Mouse (Mus musculus) hematopoietic stem cell, adult 5-6 weeks (primary cell): ENCODE measurements at regions not wholly inside any gene's neighbourhood (a gene's known extent, or its start where the extent isn't known, plus 50 kb on each side); places are given as distances from the start of the nearest gene placed in this dataset.

Source experiments
- ATAC-seq, 2 experiments: fragments of 125-278 bp in 1 of 2; replicated peaks in 1 of 2; 2 replicates each; pipeline ENCODE4 v1.8.0; 2016 to 2017; ENCODE audit warnings: inconsistent platforms in 2 of 2, mild to moderate bottlenecking in 2 of 2, moderate number of reproducible peaks in 2 of 2, low read depth in 1 of 2, moderate TSS enrichment in 1 of 2; ENCODE audit not compliant: low FRiP score in 2 of 2, poor library complexity in 2 of 2, severe bottlenecking in 2 of 2, insufficient read depth in 1 of 2, low TSS enrichment in 1 of 2

DNA sequence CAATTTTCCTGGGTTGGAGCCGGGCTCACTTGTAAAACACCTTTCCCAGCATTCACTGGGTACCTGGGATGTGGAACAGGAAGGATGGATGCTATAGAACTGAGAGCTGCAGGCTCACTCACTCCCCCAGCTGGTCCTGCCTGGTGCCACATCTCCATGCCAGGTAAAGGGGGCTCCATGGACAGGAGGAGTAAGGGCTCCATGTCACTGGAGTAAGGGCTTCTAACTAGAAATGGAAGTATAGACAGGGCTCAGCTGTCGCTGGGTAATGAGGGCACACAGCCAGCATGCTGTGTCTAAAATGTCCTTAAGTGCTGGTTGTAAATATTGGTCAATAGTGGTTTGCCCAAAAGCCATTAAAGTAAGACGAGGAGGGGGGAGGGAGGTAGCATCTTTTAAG lies 99.4 kb upstream of the Gpr12 start:
- ATAC-seq: no peak

DNA sequence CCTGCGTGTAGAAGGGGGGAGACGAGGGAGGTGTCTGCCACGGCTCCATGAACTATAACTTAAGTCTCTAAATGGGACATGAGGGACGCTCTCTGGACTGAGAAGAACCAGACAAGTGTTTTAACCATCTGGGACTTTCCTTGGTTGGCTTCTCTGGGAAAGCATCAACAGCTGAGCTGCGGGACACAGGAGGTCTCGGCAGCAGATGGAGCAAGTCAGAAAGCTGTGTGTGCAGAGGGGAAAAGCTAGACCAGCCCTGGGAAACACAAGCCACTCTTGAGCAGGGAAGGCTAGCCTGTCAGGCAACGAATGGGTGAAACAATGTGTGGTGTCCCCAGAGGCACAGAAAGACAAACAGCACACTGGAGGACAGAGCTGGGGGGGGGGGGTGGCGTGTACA lies 98.5 kb upstream of the Gpr12 start:
- ATAC-seq: no peak

DNA sequence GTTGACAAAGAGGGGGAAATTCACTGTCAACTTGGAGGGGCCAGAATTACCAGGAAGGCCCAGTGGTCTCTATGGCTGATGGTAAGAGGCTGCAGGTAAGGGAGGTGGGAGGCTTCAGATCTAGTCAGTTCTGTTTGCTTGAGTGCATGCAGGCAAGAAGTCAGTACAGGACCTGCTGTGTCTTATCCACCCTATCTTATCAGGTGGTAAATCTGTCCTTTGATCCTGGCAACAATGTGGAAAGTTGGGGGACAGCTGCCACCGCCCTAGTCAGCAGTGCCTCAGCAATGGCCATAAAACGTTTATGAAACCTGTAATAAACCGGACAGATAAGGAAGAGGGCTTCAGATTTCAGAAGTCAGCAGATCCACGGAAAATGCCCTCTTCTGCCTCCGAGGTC lies 97.9 kb upstream of the Gpr12 start:
- ATAC-seq: no peak

DNA sequence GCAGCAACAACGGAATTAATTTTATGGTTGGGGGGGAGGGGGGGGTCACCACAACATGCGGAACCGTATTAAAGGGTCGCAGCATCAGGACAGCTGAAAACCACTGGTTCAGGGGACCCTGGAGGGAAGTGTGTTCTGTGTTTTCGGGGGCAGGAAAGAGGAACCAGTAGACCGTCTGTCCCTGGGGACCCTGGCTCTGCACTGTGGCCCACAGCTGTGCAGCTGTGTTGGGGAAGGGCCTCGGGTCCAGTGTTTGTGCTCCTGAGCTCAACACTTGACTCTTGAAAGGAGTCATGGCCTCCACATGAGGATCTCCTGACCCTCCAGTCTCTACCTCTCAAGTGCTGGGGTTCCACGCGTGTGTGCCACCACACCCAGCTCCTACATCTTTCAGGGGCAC lies 96.5 kb upstream of the Gpr12 start:
- ATAC-seq: peak; percentile 67 to 73

DNA sequence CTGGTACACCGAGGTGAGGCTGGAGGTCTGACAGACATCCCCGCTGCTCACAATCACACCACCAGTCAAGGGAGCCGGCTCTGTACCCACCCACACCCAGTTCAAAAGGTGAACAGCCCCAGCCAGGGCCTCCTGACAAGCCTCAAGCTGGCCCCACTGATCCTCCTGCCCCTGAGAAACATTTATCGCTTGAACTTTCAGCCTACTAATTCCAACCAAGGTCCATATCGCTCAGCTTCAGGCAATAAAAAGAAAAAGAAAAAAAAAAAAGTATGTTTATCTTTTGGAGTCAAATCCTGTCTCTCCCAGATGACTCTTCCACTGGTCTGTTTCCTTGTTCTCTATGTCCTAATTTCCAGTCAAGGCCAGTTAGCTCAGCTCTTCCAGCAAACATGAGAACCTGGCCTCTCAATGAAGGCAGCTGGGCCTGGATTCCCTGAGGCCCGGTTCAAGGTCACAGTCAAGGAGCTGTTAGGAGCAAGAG lies 94.2 kb upstream of the Gpr12 start:
- no peak for ATAC-seq

DNA sequence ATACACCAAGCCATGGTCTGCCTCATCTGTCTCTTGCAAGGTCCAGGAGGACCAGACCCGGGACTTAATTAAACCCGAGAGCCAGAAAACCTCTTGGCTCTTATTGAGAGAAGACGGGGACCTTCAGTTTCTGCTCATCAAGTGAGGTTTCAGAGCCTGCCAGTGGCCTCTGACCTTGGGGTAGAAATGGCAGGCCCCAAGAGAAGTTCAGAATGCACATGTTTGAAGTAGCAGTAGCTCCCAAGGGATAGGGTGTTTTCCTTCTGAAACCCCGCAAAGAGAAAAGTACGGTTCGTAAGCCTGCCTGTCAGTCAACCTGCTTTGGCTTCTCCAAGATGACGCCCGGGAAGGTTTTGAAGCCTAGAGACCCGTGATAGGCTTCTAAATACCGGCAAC lies 93.7 kb upstream of the Gpr12 start:
- no peak for ATAC-seq

DNA sequence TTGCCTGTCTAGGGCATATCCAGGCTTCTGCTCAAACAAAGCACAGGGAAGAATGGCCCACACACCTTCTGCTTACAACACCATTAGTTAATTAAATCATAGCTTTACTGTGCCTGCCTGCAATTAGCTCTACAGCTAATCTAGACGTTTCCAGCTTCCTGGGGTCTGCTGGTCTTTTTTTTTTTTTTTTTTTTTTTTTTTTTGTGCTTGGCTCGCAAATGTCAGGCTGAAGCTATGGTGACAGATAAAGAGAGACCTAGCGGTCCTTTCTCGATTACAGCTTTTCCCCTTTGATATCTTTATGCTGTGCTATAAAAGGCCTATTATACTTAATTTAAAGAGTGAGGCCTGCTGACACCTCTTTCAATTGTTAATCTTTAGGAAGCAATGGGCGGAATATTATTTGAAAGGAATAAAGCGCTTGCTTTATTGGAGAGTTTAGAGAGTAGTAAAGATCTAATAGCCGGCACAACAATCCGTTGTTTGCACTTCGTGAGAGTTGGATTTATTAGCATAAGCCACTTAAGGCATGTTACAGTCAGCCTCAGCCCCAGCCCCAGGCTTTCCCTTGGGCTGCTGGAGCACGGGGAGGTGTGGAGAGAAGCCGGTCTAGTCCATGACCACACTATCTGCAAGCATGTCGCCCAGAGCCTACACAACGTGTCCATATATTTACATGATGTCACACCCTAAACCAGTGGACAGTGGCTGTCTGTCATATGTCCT lies 93.2 kb upstream of the Gpr12 start:
- ATAC-seq: no peak

DNA sequence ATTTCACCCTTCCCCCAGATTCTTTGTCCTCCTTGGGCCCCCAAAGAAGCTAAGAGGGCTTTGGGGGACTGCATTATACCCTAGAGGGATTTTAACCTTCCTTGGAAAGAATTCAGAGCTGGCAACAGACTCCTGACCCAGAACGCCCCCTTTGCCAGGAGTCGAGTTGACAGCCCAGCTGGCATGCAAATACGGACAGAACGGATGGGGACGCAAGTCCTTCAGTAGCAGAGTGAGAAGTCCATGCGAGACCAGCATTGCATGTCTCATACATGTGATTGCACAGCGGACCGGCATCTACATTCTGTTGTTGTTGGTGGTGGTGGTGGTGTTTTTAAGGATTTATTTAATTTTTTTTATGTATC lies 92.1 kb upstream of the Gpr12 start:
- ATAC-seq: no peak

DNA sequence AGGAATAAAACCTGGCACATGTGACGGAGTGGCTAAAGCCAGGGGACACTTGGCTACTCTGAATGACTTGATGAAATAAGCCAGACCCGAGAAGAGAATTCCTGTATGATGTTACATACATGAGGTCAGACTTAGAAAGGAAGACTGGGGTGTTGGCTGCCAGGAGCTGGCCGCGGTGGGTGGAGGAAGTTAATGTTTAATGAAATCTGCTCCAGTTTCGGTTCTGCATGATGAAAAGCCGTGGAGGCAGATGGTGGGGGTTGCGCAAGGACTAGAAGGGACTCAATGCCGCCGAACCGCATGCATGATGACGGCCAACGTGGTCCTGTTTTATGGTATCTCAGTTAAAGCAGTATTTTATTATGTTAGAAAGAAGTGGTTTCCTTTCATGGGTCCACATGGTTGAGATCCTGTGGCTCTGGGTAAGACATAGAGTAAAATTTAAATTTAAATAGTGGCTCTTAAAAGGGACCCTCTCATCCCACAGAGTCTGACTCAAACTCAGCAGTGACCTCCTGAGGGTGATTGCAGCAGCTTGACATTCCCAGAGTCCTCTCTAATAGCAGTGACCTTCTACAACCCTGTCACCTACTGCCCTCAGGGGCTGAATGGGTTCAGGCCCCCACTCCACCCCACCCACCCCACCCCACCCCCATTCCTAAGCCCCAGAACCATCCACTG lies 91.6 kb upstream of the Gpr12 start:
- ATAC-seq: peak; percentile 69 to 80

DNA sequence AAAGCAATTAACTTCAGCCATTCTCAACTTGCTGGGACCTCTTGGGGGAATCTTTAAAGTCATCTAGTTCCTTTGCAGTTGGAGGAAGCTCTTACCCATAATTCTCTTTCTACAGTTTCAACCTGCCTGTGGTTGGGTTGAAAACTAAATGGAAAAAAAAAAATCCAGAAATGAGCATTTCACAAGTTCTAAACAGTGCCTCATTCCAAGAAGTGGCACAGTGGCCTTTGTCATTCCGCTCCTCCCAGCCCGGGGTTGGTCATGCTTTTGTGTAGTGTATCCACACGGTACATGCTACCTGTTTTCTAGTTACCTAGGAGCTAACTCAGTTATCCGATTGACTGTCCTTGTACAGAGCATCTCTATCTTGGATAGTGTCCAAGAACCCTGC lies 90.8 kb upstream of the Gpr12 start:
- ATAC-seq: no peak

DNA sequence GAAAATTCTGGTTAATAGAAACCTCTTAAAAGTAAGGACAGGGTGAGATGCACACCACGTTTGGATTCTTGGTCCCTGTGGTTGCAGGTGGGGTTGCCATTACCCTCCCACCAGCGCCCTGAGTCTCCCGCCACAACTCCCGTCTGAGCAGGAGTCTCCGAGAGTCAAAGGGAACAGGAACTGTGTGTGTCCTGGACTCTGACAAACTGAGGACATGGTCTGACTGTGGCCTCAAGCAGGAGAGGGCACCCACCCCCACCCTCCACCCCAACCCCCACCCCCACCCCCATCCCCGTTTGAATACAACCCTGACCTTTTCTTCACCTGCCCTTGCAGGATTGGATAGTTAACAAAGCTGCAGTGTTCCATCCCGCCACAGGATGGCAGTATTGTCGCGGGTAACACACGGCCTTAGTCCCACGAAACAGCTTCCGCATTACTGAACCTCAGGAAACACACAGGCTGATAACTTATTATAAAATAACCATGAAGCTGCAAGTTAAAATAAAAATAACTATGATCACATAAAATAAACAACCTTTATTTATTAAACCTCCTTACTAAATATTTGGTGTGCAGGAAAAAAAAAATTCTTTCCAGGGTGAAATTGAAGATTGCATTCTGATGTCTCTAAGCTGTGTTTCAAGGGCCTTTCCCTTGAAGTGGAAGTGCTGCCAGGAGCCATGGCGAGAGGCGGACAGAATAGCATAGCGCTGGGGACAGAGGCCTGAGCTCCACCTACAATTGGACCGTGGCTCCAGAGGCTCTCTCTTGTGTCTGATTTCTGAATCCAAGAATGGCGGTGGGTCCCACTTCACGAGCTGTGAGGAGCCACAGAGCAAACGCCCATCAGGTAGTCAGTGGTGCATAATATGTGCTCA lies 90.2 kb upstream of the Gpr12 start:
- peak; percentile 75 to 77; a peak in 3 of 4 replicates for ATAC-seq

DNA sequence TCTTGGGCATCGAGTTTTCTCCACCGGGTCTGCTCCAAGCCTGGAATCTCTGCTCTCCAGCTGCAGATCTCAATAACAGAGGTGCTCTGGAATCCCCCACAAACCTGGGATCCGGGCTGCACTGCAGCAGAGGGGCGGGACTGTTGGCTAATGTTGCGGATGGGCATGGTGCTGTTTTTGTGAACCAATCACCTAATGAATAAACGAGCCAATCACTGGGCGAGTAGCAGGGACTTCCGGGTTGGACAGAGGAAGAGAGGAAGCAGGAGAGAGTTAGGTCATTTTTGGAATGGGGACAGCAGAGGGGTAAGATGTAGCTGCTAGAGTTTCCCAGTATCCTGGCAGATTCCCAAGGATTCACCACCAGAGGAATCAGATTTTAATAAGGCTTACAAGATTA lies 76.7 kb upstream of the Gpr12 start:
- no peak for ATAC-seq

DNA sequence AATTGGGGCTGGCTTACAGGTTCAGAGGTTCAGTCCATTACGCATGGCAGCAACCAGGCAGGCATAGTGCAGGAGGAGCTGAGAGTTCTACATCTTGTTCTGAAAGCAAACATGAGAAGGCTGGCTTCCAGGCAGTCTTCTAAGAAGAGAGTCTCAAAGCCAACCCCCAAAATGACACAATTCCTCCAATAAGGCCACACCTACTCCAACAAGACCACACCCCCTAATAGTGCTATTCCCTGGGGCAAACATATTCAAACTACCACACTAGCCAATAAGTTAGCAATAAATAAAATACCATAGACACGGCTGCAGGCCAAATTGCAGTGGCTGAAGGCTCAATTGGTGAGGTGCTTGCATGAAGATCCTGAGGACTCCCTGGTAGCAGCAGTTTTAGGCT lies 72.2 kb upstream of the Gpr12 start:
- no peak for ATAC-seq

DNA sequence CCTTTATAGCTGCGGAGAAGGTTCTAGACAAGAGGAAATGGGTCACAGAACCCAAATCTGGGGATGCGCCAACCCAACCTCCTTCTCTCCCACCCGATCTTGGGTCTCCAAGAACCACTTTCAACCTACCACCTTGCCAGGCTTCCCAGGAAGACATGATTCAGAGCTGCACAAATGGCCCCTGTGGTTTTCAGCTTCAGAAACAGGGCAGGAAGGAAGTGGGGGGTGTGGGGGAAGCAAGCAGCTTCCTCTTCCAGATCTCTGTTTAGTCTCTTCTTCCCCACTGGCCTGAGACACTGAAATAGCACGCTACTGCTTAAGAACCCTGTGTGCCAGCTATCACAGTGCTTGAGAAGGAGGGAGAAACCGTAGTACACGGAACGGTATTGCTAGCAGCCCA lies 70.4 kb upstream of the Gpr12 start:
- ATAC-seq: peak; percentile 66 to 73

DNA sequence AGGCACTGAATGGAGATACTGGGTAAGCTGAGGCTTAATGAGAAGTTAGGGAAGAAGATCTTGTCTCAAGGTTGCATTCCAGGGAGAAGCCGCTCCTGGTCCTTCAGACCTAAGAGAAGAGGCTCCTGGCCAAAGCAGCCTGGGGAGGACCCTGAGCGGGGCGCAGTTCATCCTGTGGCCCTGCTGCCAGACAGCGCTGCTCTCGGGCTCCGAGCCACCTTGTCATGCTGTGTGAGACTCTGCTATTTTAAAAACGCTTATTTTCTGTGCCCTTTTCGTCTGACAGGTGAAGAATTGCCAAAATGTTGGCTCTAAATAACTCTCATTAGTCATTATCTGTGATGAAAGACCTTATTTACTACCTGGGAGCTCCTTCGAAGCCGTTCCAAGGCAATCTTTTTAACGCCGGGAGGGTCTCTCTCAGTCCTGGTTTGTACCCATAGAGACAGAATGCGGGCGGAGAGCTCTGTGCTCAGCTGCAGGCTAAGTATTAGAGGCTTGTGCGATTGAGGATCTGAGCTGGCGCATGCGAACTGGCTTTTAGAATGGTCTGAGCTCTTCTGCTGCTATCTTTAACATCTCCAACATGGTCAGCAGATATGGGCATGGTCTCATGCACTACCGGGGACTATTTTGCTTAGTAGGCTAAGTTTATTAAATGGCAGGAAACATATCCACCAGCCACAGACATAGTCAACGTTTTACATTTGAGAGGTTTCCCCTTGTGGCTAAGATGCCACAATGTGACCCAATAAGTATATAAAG lies 68.8 kb upstream of the Gpr12 start:
- no peak for ATAC-seq

DNA sequence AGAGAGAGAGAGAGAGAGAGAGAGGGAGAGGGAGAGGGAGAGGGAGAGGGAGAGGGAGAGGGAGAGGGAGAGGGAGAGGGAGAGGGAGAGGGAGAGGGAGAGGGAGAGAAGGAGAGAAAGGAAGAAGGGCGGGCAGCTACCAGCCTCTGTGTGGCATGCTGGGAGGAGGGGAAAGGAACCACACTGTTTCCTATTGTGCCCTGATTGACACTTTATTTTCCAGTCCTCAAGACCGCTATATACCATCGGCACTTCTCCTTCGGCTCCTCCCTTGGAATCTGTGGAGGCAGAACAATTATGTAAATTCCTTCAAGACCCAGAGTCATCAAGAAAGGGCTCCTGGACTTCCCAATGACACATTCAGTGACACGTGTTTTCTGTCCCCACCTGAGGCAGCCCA lies 67.8 kb upstream of the Gpr12 start:
- peak; percentile 22 to 24; a peak in 2 of 4 replicates for ATAC-seq

DNA sequence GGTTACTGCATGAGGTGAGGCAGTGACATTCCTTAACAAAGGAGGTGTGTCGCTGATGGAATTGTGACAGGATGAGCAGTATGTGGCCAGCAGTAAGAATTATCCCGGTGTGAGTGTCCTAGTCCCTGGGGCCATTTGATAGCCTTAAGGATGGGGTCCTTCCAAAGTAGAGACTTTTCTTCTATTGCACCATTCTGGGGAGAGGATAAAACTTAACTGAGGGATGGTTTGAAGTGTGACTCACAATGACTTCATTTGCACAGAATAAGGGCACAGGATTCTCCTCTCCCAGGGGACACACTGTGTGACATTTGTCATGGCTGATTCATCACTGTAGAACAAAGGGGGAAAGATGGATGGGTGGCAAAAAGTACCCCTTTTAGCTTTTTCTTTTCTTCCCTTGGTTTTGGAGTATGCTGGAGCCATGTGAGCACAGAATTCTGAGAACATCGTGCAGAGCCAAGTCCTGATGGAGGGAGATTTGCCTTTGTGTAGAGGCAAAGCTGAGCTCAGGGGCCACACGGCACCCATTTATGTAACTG lies 63.6 kb upstream of the Gpr12 start:
- ATAC-seq: no peak
